Mouse (Mus musculus): ENCODE measurements around the gene Ube2g1.
"Not testable (repeated sequence)": the region's sequence is repeated elsewhere in the genome, so short reads cannot be mapped to it uniquely, and the experiment has no call there.

Gene Ube2g1

DNA sequence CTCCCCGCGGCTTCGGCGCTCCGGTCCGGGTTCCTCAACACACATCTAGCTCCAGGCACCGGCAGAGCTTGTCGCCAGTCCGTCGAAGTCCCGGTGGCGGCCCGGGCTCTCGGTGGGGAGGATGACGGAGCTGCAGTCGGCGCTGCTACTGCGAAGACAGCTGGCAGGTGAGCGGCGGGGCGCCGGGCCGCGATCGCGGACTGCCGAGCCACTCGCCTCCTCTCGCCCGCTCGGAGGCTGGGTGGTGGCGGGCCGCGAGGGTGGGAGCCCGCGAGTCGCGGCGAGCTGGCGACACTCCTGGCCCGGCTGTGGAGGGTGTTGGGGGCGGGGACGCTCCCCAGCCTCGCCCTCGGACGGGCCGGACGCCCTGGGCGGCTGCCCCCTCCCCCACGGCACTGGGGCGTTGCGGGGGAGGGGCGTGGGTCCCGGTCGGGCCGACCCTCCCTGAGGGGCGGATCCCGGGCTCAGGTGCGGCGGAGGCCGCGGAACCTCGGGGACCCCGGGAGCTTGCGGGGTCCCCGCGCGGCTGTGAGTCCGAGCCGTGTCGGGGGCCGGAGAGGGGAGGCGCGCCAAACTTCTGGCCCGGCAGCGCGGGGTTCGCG, 487 bp downstream of the Ube2g1 start:
- DNase-seq (ENCODE audit: low spot score in 2 of 2): peak in 1 of 2 experiments; percentile 49

DNA sequence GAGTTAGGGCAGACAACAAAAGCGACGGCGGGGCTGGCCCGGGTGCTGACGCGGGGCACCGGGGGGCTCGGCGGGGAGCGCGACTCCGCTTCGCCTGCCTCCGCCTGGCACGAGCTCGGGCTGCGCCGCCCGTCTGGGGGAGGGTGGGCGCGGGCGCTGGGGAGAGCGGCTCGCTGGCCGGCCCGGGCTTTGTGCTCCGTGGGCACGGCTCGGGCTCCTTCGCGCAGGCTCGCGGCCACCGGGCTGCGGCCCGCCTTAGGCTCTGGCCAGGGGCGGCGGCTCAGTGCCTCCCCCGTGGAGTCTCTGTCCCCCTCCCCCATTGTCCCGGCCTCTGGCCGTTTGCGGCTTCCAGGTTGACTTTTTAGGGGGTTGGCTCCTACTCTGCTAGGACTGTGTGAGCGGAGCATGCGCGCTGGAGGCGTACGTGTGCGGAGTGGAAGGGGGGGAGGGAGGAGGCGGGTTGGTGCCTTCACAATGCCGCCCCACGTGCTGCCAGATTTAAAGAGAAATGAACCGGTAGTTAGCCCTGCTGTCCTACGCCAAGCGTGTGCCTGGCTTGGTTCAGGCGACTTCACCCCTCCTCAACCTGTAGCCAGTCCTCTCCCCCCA, 1.1 kb downstream of the Ube2g1 start:
- peak; percentile 83 to 85 for DNase-seq (ENCODE audit: low spot score in 2 of 2)

DNA sequence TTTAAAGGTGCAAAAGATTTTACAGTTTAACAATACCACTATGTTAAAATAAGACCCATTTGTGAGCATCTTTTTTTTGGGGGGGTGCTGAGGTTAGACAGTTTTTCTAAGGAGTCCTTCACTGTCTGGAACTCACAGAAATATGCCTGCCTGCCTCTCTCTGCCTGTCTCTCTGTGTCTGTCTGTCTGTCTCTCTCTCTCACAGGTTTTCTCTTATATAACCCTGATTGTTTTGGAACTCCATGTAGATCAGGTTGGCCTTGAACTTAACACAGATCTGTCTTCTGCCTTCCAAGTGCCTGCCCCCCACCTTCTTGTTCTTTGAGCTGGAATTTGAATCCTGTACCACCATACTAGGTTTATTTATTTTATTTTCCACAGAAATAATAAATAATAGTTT, 2.2 kb downstream of the Ube2g1 start:
- no peak for DNase-seq (ENCODE audit: low spot score in 2 of 2)

DNA sequence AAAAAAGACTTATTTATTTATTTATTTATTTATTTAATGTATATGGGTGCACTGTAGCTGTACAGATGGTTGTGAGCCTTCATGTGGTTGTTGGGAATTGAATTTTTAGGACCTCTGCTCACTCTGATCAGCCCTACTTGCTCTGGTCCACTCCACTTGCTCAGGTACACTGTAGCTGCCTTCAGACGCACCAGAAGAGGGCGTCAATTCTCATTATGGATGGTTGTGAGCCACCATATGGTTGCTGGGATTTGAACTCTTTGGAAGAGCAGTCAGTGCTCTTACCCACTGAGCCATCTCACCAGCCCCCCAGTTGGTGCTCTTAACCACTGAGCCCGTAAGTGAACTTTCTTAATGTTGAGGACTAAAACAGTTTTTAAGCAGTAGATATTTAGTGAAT, 7.3 kb downstream of the Ube2g1 start:
- DNase-seq (ENCODE audit: low spot score in 2 of 2): not testable (repeated sequence)

DNA sequence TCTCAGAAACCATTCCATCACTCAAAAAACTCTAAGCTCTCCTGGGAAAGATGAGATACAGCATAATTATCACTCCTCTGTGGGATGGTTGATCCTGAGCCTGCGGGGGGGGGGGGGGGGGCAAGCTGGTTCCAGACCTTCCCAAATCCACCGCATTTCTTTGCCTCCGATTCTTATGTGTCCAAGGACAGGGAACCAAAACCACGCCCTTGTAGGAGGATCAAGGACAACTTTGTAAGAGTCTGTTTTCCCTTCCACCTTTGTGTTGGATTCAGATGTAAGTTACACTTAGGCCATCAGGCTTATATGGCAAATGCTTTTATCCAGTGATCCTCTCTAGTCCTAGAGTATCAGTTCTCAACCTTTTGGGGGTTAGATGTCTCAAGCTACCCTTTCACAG, 8.8 kb downstream of the Ube2g1 start:
- DNase-seq (ENCODE audit: low spot score in 2 of 2): no peak

DNA sequence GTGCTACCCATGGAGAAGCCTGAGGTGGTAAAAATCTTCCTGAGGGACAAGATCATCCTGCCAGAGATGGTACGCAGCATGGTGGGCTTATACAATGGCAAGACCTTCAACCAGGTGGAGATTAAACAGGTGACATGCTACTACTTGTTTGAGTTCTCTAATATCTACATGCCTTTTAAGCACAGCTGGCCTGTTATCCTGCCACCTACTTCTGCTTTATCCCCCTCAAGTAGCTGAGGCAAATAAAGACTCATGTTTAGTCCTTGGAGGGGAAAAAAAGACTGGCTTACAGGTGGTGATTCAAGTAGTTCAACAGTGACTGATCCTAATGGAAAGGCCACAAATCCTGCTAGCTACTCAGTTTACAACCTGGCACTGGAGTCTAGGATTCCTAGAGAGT, 11.4 kb downstream of the Ube2g1 start:
- DNase-seq (ENCODE audit: low spot score in 2 of 2): no peak

DNA sequence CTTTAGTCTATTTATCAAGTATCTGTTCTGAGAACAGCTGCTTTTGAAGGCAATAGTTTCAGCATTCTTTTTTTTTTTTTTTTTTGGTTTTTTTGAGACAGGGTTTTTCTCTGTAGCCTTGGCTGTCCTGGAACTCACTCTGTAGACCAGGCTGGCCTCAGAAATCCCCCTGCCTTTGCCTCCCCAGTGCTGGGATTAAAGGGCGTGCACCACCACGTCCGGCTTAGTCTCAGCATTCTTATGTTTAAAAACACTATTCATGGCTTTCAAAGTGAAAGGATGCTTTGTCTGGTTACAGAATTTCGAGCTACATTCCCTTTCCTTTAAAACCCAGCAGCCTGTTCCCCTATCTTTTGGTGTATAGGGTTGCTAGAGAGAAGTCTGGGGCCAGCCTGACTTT, 35.6 kb downstream of the Ube2g1 start:
- DNase-seq (ENCODE audit: low spot score in 2 of 2): no peak

DNA sequence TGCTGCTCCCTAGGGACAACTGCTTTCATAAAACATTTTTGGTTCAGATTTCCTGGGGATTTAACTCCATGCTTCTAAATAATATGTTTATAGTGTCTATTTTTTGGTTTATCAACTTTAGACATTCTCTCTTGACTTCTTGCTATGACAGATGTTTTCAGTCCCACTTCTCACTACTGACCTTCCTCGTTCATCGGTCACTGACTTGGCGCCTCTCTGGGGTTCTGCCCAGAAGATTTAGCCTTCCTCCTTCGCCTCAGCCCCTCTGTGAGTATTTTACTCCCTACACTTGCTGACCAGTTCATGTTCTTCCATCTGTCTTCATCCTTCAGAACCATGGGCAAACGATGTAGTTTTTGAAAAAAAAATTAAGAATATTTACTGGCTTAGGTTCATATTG, 38.3 kb downstream of the Ube2g1 start:
- DNase-seq (ENCODE audit: low spot score in 2 of 2): no peak

DNA sequence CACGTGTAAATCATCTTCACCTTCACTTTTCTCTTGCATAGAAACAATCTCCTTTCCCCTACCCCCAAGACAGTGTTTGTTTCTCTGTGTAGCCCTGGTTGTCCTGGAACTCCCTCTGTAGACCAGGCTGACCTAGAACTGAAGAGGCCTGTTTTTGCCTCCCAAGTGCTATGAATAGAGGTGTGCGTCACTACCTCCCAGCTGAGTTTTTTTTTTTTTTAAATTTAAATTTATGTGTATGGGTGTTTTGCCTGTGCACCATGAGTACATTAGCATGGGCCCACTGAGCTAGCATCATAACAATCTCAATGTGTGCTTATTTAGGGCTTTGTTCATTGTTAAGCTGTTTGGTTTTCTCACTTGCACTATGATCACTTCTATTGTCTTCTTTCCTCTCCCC, 43.3 kb downstream of the Ube2g1 start:
- DNase-seq (ENCODE audit: low spot score in 2 of 2): no peak

DNA sequence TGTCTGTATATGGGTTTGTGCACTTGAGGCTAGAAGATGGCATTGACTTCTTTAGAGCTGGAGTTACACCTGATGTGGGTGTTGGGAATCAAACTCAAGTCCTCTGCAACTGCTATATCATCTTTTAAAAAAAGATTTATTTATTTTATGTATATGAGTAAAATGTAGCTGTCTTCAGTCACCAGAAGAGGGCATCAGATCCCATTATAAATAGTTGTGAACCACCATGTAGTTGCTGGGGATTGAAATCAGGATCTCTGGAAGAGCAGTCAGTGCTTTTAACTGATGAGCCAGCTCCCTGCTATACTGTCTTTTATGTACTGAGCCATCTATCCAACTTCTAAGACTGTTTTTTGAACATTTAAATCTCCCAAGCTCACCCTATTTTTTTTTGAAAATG, 52.8 kb downstream of the Ube2g1 start:
- no peak for DNase-seq (ENCODE audit: low spot score in 2 of 2)

DNA sequence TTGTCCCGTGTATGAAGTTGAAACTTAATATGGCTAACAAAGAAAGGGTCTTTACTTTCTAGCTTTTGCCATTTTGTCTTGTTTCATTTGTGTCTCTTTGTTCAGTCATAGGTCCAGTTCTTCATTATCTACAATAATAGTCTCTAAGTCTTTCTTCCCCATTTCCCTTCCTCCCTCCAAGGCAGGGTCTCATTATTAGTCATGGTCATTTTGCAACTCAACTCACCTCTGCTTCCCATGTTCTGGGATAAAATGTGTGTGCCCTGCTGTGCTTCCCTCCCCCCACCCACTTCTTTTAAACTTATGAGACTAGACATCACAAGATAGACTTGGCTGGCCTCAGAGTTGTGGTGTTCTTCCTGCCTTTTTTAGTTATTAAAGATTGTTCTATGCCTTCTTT, 53.3 kb downstream of the Ube2g1 start:
- no peak for DNase-seq (ENCODE audit: low spot score in 2 of 2)

DNA sequence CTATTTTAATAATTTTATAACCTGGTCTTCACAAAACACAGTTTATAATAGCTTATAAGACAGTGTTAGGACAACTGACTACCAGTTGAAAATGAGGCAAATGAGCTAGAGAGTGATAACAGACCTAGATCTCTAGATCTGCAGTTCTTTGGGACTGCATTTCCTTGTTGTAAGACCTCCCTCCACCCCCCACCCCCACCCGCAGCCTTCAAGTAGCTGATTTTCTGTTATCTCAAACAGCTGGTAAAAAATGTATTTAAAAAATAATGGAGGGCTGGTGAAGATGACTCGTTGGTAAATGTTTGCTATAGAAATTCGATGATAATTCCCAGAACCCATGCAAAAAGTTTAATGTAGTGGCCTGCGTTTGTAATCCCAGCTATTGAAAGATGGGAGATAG, 57.6 kb downstream of the Ube2g1 start:
- no peak for DNase-seq (ENCODE audit: low spot score in 2 of 2)

DNA sequence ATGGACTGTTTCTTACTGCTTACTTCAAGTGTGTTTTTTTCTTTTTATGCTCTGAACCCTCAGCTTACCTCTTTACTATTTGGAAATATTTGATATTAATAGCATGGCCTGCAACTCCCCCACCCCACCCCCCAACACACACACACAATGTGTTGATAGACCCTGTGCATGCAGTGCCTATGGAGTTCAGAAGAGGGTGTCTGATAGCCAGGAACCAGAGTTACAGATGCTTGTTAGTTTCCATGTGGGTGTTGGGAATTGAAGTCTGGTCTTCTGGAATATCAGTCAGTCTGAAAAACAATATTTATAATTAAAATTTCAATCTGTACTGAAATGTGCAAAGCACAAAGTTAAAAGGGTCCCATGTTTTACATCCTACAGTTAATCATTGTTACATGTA, 63.6 kb downstream of the Ube2g1 start:
- DNase-seq (ENCODE audit: low spot score in 2 of 2): no peak

DNA sequence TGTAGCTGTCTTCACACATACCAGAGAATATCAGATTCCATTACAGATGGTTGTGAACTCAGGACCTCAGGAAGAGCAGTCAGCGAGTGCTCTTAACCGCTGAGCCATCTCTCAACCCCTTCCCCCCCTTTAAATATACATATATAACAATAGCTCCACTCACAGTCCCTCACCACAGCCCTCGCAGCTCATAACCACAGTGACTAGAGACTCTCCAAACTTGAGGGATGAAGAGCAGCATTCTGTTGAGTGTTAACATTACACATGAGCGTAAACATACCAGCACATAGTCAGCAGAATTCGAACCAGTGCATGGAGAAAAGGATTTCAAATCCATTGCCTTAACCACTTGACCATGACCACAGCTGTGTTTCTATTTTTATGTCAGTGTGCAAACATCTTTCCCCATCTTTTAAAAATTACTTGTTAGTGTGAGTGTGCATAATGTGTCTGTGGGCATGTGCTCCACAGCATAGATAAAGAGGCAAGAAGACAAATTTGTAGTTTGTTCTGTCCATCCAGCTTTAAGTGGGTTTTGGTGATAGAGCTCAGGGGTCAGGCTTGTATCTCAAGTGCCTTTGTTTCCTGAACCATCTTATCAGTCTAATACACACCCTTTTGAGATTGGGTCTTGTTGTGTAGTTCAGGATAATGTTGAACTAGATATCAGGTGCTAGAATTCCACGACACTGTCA, 64.4 kb downstream of the Ube2g1 start:
- DNase-seq (ENCODE audit: low spot score in 2 of 2): no peak

DNA sequence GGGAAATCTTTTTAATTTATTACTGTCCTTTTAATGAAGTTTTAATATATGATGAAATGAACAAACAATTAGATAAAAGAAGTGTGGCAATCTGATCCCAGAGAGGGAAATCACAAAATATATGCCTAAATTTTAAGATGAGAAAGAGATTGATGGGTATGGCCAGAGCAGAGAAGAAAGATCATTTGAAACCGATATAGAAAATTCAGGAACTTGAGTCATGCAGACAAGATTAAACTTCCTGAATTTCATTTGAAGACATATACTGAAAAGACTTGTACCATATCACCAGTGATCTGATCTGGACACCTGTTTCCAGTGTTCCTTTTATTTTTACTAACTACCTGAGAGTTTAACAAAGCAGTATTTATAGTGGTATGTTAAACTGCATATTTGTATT, 65.4 kb downstream of the Ube2g1 start:
- DNase-seq (ENCODE audit: low spot score in 2 of 2): no peak

DNA sequence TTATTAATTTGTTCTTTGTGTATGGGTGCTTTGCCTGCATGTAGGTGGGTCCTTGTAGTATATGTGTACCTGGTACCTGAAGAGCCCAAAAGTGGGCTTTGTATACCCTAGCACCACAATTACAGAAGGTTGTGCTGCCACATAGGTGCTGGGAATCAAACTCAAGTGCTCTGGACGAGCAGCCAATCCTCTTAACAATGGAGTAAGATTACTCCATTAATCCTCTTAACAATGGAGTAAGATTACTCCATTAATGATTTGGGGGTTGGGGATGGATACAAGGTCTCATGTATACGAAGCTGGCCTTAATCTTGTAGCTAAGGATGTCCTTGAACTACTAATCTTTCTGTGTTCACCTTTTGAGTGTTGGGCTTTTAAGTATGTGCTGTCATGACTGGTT, 68.2 kb downstream of the Ube2g1 start:
- DNase-seq (ENCODE audit: low spot score in 2 of 2): no peak

DNA sequence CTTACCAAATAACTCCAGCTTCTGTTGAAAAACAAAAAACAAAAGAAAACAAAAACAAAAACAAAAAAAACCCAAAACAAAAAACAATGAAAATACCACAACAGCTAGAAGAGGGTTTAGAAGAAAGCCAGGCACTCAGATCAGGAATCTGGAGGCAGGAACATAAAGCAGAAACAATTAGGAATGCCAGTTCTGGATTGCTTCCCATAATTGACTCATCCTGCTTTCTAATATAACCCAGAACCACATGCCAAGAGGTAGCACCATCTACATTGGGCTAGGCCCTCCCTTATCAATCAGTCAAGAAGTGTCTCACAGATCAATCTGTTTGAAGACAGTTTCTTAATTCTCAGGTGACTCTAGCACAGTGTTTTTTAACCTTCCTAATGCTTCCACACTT, 73.6 kb downstream of the Ube2g1 start:
- no peak for DNase-seq (ENCODE audit: low spot score in 2 of 2)

DNA sequence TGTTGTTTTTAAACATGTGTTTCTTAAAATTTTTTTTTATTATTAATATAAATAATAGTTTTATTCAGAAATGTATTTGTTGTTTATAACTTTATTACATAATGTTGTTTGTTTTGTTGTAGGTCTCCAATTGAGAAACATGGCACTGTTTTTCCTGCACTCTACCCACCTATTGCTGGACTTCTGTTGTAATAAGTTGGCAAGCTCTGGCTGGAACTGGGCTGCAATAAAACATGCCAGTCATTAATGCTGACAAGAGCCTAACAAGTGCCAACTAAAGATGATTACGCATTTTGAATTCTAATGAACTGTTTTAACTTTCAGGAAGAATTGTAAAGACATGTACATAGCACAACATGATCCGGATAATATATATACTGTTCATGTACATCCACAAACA, 76.3 kb downstream of the Ube2g1 start:
- DNase-seq (ENCODE audit: low spot score in 2 of 2): no peak

DNA sequence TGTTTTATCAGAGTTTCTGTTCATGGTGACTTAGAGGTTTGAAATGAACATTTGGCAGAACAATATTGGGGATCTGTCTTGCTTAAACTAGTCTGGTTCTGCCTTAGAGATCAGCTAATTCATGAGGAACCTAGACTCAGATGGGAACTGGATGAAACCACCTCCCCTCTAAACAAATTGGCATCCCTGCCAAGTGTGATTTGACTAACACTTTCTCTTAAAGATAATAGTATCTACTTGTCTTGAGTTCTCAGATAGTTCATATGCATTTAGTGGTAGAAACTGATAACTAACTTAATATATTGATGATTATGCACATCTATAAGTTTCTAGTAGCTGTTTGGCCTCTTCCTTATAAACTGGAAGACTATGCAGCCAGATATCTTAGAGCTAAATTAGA, 79.6 kb downstream of the Ube2g1 start:
- DNase-seq (ENCODE audit: low spot score in 2 of 2): no peak

DNA sequence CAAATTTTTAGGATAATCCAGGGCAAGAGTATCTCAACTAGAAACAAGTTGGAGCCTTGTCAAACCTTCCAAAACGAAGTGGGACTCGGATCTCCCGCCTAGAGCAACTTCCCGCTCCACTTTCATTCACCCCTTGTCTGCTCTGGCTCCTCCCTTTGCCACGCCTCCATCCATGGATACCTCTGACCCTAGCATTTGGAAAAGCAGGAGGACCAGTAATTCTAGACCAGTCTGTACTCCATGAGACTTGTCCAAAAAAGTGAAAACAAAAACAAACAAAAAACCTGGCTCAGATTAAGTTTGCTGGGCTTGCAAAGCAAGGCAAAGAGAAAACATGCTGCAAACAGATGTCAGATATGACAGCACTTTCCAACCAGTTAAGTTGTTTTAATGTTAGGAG, 81.2 kb downstream of the Ube2g1 start:
- DNase-seq (ENCODE audit: low spot score in 2 of 2): no peak

DNA sequence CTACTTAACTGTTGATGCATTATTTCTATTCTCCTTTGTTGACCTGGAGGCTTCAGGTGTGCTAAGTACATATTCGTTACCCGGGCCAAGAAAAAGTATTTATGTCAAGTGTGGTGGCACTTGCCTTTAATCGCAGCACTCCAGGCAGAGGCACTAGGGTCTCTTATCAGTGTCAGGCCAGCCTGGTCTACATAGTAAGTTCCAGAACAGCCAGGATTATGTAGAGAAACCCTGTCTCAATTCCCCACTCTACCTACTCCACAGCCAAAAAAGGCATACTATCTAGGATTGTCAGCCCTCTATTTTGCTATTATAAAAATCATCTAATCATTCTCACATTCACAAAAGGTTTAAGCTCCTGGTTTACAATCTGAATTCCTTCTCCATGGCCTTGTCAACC, 82.0 kb downstream of the Ube2g1 start:
- no peak for DNase-seq (ENCODE audit: low spot score in 2 of 2)

DNA sequence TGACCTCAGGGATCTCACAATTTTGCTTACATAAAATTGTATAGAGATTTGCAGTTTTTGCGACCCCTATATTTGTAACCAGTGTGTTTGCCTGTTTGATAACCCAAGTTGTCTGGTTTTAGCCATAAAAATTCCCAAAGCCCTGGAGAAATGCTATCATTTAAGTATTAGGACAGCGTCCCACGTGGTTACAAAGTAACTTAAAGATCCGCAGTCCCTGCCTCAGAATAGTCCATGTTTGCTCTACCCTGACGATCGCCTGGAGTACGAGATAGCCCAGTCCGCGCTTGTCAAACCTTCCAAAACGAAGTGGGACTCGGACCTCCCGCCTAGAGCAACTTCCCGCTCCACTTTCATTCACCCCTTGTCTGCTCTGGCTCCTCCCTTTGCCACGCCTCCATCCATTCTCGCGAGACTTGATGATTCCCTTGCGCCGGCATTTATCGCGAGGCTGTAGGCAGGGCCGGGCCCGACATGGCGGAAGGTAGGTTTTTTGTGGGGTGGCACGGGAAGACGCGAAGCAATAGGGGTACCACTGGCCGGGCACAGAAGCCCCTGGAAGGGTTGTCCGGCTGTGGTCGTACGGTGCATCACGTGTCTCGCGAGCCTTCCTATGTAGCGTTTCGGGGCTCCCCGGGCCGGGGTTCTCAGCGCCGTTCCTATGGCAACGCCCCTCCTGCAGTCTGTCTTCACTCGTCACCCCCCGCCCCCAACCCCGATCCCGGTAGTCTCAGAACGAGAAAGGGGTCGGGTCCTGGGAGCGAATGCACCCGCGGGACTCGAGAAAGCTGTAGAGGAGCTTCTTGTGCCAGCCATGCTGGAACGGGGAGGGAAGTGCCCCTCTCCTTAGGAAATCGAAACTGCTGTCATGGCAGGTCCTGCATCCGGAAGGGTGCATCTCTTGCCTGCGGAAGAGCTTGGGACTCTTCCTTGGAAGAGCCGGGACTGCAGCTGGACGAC, 82.7 kb downstream of the Ube2g1 start, which contains the start of gene Ankfy1:
Ankfy1 (plus strand) TSS at position 456 of the 960 bp plus-strand sequence.
- DNase-seq (ENCODE audit: low spot score in 2 of 2): peak; percentile 97 to 98

All from thymus, postnatal 10 days (tissue).